Mouse (Mus musculus): Measurements from ENCODE around the gene Fbxo6.

DNA sequence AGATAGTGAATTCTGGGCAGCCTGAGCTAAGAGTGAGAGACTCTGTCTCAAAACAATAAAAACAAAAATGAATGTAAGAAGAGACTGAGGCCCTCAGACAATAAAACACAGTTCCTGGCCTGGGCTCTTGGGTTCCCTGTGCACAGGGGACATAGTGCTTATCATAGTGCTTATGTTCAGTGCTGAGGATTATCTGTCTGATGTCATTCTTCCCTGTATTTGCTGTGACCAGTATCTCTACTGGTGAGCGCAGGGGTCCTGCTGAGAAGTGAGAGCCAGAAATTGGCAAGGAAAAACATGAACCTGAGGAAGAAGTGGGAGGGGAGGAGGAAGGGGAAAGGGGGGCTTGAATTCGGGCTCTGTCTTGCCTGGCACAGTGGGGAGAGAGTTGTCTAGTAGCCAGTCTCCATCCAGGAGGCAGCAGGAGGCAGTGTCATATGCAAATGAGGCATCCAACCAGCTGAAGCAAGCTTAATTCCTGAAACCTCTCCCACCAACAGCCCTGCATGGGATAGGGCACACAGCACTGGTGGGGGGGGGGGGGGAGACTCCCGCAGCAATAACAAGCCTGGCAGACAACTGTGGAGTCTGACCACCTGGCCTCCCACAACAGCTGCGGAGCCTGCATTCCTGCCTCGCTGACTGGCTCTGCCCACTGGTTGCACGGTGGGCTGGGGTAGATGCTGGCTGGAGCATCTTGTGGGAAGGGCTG lies 29.8 kb downstream of the Fbxo6 start:
- TF ChIP-seq CTCF (IDR thresholded peaks at IDR 0.05; ENCODE audit: low read depth) (no peak), EP300 (optimal IDR thresholded peaks at IDR 0.05) (no peak)
